Mouse (Mus musculus) liver, adult 2 months (tissue): ENCODE results near the gene Mob2. TPM values are rescaled to one million over a fixed set of nuclear protein-coding genes. Genes with fewer than 3 reads are reported as not detected.

Experiments
- DNase-seq: peaks from one replicate; pipeline ENCODE4 v3.0.0-alpha.2; 2011; ENCODE audit warnings: low read depth, low spot score; ENCODE audit errors: extremely low read depth
- H3K27ac ChIP-seq: fragments of 200-500 bp; replicated peaks from 2 replicates; pipeline ENCODE4 v1.5.1; 2012; ENCODE audit warnings: low read depth, mild to moderate bottlenecking, control low read depth, inconsistent platforms, low read length; ENCODE audit not compliant: insufficient read depth
- H3K27me3 ChIP-seq: fragments of 200-500 bp; 2 replicates; pipeline ENCODE4 v1.6.1; 2012; ENCODE audit warnings: mild to moderate bottlenecking, moderate library complexity, low read length, inconsistent platforms; ENCODE audit not compliant: control insufficient read depth, insufficient read depth
- H3K36me3 ChIP-seq: fragments of 200-500 bp; 2 replicates; pipeline ENCODE4 v1.6.1; 2012; ENCODE audit warnings: low read length, inconsistent platforms; ENCODE audit not compliant: control insufficient read depth, insufficient read depth
- H3K4me1 ChIP-seq: fragments of 200-500 bp; 2 replicates; pipeline ENCODE4 v1.6.1; 2011; ENCODE audit warnings: low read length; ENCODE audit not compliant: control insufficient read depth, insufficient read depth
- H3K4me3 ChIP-seq: fragments of 200-500 bp; 2 replicates; pipeline ENCODE4 v1.5.1; 2011; ENCODE audit warnings: low read depth, mild to moderate bottlenecking, control low read depth, low read length, moderate library complexity; ENCODE audit not compliant: insufficient read depth
- H3K79me2 ChIP-seq: fragments of 200-500 bp; 2 replicates; pipeline ENCODE4 v1.6.1; 2012; ENCODE audit warnings: inconsistent platforms, mild to moderate bottlenecking, low read length, moderate library complexity; ENCODE audit not compliant: control insufficient read depth, insufficient read depth
- H3K9ac ChIP-seq: fragments of 200-500 bp; 2 replicates; pipeline ENCODE4 v1.6.1; 2012; ENCODE audit warnings: low read depth, mild to moderate bottlenecking, control low read depth, inconsistent platforms, low read length
- CTCF ChIP-seq: fragments of 200-500 bp; IDR thresholded peaks from 2 replicates; pipeline ENCODE4 v1.5.1; 2011; ENCODE audit warnings: low read depth, low read length, control low read depth
- POLR2A ChIP-seq: fragments of 200-500 bp; IDR thresholded peaks from 2 replicates; pipeline ENCODE4 v1.6.1; 2011; ENCODE audit warnings: low read length, control low read depth; ENCODE audit not compliant: insufficient read depth; ENCODE audit errors: extremely low read depth
- WGBS: fragments of 180-500 bp; shearing (Covaris S2); methylation state at CpG from one replicate; pipeline ENCODE4 v1.1.7; 2018; 5-methylcytosine and 5-hydroxymethylcytosine counted together
- polyA plus RNA-seq: library from polyadenylated mRNA; depleted of rRNA; stranded (reverse); fragments of >200 nt; gene quantifications from 2 replicates; pipeline ENCODE4 v1.2.3, GENCODE M21; 2012
- total RNA-seq: library from RNA; depleted of rRNA; stranded (reverse); fragments of >200 nt; gene quantifications from 2 replicates; pipeline ENCODE4 v1.2.3, GENCODE M21; 2014

Mob2 gene
- total and polyA plus RNA-seq, 2 experiments = 24.0 to 27.6 TPM

GRCm38 (mm10) chr7:142030073-142030472 is 30.8 kb downstream of the Mob2 start:
- Histone ChIP-seq H3K36me3 (no peaks in the 10 kb centered on the region), H3K27me3 (no peaks in the 10 kb centered on the region), H3K4me1 (peaks cover 9% of the 10 kb centered on the region), H3K79me2 (peaks cover 44% of the 10 kb centered on the region), H3K4me3 (no peak overlapping the region), H3K27ac (no peak overlapping the region), H3K9ac (no peak overlapping the region)
- DNase-seq = no peak
- TF ChIP-seq CTCF (no peak), POLR2A (no peak)

DNA sequence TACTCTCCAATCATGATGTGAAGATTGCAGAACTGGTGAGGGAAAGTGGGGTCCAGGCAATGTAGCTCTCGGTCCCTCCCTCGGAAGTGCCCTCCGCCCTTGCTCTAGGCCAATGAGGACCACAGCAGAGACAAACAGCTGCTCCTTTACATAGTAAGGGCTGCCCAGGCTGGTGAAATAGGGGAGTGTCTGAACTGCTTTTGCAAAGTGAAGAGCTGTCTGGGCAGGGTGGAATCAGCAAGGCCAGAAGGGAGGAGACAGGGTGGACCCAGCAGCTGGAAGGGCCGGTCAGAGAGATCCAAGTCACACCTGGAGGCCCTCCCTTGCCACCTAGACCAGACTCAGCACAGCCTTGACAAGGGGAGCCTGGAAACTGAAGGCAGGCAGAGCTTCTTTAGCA is 34.9 kb downstream of the Mob2 start:
- no peaks in the 10 kb centered on the region for H3K27me3 ChIP-seq
- no peaks in the 10 kb centered on the region for H3K36me3 ChIP-seq
- H3K9ac ChIP-seq = no peak overlapping the region
- 74% methylated on average over 4 of the region's 4 CpGs for WGBS
- no peak for DNase-seq
- no peak for TF ChIP-seq POLR2A
- TF ChIP-seq CTCF = no peak
- no peak overlapping the region for H3K27ac ChIP-seq
- no peak overlapping the region for H3K4me3 ChIP-seq
- H3K4me1 ChIP-seq = peaks cover 13% of the 10 kb centered on the region
- peaks cover 28% of the 10 kb centered on the region; the same call in 1 of the 2 replicates for H3K79me2 ChIP-seq

DNA sequence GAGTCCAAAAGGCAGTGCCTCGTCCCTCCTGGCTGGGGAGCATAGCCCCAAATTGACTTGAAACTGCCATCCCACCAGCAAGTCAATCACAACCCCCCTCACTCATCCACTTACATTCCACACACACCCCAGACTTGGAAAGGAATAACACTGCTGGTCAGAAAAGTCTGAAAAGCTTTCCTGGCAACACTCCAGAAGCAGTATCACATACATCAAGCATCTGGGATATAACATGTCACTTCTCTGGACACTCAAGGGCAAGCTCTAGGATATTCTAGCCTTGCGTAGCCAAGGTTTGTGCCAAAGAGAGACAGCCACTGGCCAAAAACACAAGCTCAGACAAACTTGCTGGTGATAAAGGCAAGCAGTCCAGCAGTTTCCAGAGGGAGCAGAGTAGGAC is 35.7 kb downstream of the Mob2 start:
- no peak overlapping the region for H3K9ac ChIP-seq
- no peaks in the 10 kb centered on the region for H3K36me3 ChIP-seq
- TF ChIP-seq CTCF = no peak
- TF ChIP-seq POLR2A = no peak
- 83% methylated on average over 2 of the region's 2 CpGs for WGBS
- H3K4me1 ChIP-seq = peaks cover 18% of the 10 kb centered on the region
- no peaks in the 10 kb centered on the region for H3K27me3 ChIP-seq
- H3K27ac ChIP-seq = no peak overlapping the region
- DNase-seq = no peak
- H3K4me3 ChIP-seq = no peak overlapping the region
- peaks cover 34% of the 10 kb centered on the region; the same call in 1 of the 2 replicates for H3K79me2 ChIP-seq

GRCm38 (mm10) chr7:142020827-142021226 is 40.0 kb downstream of the Mob2 start:
- no peak for TF ChIP-seq POLR2A
- TF ChIP-seq CTCF = no peak
- no peaks in the 10 kb centered on the region for H3K36me3 ChIP-seq
- no peak overlapping the region for H3K4me3 ChIP-seq
- H3K27me3 ChIP-seq = no peaks in the 10 kb centered on the region
- peak; percentile 68 for DNase-seq
- no peak overlapping the region for H3K27ac ChIP-seq
- H3K79me2 ChIP-seq = peaks cover 19% of the 10 kb centered on the region; the same call in 1 of the 2 replicates
- 16% methylated on average over 3 of the region's 3 CpGs for WGBS
- peaks cover 18% of the 10 kb centered on the region for H3K4me1 ChIP-seq
- H3K9ac ChIP-seq = no peak overlapping the region

- 59% methylated on average over 2 of the region's 2 CpGs for WGBS
- TF ChIP-seq POLR2A = no peak
- TF ChIP-seq CTCF = peak; percentile 6; the same call in 1 of the 2 replicates
- no peak for DNase-seq
These were observed 41.2 kb downstream of the Mob2 start for GRCm38 (mm10) chr7:142019699-142020098.

GRCm38 (mm10) chr7:142016562-142016961 is 44.3 kb downstream of the Mob2 start:
- Histone ChIP-seq H3K9ac (no peak overlapping the region), H3K4me3 (no peak overlapping the region), H3K27ac (no peak overlapping the region), H3K4me1 (peaks cover 13% of the 10 kb centered on the region), H3K79me2 (0 out of 2 replicates have a peak, but pooled peaks cover 5% of the 10 kb centered on the region), H3K36me3 (peaks cover 28% of the 10 kb centered on the region), H3K27me3 (no peaks in the 10 kb centered on the region)
- 11% methylated on average over 1 of the region's 1 CpGs for WGBS
- peak; percentile 43 for DNase-seq
- TF ChIP-seq POLR2A (no peak), CTCF (peak; percentile 69)

More at GRCm38 (mm10) chr7:142019699-142020098, 41.2 kb downstream of the Mob2 start:
- Histone ChIP-seq H3K36me3 (peaks cover 3% of the 10 kb centered on the region), H3K79me2 (peaks cover 14% of the 10 kb centered on the region; the same call in 1 of the 2 replicates), H3K27ac (no peak overlapping the region), H3K4me1 (peaks cover 18% of the 10 kb centered on the region), H3K27me3 (no peaks in the 10 kb centered on the region), H3K9ac (no peak overlapping the region), H3K4me3 (no peak overlapping the region)
